Mouse (Mus musculus) NIH3T3 (cell line): ENCODE data around the gene Suox.
"Not testable (repeated sequence)": the region's sequence is repeated elsewhere in the genome, so short reads cannot be mapped to it uniquely, and the experiment has no call there.

ENCODE experiments used
- DNase-seq: peaks from one replicate; pipeline ENCODE4 v3.0.0-alpha.2; 2012; ENCODE audit warnings: low read depth

The Suox gene

DNA sequence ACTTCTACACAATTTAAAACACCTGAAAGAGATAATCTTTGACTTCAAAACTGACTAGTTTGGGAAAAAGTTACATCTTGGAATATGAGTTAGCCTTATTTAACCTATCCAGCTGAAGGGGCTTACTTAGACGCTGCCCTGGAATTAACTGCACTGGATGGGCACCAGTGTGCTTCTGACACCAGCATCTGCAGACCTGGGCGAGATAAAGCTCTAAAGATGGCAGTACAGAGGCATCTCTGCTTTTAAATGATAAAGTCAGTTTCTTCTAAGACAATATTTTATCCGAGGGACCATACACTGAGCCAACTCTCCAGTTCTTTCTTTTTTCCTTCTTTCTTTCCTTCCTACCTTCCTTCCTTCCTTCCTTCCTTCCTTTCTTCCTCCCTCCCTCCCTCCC, 9.1 kb downstream of the Suox start:
- DNase-seq: no peak

DNA sequence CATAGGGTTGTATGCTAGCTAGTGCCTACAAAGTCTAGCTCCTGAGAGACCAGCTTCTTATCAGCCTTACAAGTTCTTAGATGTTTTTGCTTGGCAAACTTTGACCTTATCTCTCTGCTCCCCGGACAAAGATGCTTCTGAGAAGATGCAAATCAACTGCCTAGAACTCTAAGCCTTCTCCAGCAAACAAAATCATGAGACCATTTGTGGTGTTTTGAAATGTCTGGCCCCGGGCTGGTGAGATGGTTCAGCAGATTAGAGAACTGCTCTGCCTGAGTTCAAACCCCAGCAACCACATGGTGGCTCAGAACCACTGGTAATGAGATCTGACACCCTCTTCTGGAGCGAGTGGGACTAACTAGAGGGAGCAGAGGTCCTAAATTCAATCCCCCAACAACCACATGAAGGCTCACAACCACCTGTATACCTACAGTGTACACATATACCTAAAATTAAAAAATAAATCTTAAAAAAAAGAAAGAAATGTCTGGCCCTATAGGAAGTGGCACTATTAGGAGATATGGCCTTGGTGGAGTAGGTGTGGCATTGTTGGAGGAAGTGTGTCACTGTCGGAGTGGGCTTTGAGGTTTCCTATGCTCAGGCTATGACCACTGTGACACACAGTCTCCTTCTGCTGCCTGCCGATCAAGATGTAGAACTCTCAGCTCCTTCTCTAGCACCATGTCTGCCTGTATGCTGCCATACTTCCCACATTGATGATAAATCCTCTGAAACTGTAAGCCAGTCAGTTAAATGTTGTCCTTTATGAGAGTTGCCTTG, 10.2 kb downstream of the Suox start:
- no peak for DNase-seq

DNA sequence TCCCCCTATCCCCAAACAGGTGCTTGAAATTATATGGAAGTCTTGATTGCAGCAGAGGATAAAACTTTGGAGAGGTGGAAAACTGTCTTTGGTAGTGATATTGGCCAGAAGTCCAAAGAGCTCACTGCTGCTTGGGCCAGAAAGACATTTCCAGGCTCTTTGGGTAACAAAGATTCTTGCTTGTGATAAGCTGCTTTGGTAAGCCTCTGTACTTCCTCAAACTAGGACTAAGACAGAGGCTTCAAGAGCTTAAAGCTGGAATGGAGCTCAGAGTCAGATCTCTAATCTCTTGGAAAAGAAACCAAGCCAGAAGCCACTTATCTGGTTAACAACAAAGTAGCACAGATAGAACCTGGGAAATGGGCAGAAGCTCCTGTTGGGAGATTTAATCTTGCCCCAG, 11.4 kb downstream of the Suox start:
- DNase-seq: no peak

DNA sequence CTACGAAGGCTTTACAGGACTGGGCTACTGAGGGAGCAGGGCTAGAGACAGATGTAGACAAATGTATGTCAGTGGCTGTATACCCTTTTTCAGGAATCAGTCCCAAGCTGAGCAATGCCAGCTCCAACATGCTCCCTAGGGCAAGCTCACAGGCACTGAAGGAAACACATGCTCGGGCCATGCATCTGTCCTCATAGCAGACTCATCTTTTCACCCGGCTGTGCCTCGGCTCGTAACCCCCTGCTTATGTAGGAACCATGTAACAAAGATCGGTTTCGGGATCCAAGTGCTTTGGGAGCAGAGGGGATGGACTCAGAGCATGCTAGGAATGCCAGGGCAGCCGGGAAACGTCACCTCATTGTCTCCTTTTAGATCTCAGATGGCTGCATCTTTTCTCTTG, 14.4 kb downstream of the Suox start:
- no peak for DNase-seq

DNA sequence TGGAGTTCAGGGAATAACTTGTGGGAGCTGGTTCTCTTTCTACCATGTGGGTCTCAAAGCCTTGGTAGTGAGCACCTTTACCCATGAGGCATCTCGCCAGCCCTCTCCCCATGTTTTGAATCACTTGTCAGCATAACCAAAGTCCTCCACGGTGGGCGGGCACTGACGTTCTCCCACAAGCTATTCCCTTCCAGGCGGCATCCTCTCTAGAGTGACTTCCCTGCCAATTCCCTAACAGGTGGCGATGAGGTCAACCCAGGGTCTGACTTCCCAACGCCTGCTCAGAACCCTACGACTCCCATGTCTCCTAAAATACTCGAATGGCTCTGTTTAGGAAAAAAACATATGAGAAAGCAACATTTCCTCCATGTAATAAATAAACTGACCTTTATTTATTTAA, 16.0 kb downstream of the Suox start:
- DNase-seq: no peak

DNA sequence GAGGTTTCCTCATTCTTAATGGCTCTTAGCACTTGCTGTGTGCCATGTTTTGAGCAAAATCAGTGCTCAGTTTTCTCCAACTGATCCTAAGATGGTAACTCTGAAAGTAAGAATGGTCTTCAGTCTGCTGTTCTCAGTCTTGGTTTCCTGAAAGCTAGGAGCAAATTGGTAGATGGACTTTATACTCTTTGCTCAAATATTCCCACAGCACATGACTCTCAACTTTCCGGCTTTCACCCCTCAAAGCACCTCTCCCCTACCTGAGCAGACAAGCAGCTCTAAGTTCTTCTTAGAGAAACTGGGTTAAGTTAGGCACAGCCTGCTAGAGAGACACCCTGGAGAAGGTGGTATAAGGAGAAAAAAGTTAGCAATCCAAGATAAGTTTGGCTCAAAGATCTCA, 17.1 kb downstream of the Suox start:
- no peak for DNase-seq

DNA sequence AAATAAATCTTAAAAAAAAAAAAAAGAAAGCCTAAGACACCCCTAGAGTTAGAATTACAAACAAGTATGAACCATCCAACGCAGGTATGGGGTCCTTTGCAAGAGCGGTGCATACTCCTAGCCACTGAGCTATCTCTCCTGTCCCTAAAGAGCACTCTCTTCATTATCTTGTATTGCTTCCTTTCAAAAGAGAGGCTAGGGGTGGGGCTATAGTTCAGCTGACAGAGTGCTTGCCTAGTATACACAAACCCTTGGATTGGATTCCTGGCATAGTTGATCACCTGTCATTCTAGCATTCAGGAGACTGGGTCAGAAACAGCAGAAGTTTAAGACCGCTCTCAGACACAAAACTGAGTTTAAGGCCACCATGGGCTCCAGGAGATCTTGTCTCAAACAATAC, 18.6 kb downstream of the Suox start:
- DNase-seq: no peak

DNA sequence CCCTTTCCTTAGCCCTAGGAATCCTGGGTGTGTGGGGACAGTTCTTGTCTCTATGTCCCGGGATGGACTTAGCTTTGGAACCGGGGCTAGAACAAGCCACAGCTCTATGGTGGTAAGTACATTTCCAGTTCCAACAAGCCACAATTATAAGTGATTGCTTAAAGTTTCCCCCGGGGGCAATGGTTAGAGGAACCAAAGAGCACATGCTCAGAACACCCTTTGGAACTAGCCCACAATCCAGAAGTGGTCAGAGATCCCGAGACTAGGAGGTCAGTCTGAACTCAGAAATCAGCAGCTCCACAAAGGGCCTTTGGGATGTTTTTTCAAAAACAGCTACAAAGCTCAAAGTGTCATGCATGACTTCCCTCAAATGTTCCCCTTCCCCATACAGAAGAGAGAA, 20.0 kb downstream of the Suox start:
- DNase-seq: no peak

DNA sequence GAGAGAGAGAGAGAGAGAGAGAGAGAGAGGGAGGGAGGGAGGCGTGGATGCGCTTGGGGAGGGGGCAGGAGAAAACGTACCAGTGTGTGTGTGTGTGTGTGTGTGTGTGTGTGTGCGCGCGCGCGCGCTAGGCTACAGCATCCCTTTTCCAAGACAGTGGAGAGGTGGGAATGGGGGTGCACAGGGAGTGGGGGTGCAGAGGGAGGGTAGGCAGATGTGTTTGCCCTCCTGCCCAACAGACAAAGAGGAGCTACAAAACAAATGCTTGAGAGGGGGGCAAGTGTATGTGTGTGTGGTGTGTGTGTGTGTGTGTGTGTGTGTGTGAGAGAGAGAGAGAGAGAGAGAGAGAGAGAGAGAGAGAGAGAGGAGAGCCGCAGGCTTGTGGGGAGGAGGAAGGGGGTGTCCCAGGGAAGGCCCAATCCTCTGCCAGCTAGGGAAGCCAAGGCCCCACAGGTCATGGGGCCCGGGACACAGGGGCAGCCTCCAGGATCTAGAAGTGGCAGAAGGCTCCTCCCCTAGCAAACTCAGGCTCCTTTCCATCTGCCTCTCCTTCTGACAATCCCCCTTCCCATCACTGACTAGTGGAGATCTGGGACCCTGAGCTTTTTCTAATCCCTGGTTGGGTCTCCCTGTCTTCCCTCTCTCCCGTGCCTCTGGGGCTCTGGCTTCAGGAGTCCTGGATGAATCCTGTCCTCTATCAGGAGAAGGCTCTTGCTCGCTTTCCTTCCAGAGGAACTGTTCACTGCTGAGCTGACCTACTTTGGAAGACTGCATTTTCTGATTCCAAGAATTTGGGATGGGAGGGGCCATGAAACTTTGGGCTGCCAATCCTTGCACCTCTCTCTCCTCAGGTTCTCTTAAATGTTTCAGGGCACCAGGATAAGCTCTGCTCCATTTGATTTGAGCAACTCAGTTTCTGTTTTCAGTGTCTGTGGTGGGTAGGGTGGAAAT, 27.5 kb downstream of the Suox start:
- DNase-seq: no peak

DNA sequence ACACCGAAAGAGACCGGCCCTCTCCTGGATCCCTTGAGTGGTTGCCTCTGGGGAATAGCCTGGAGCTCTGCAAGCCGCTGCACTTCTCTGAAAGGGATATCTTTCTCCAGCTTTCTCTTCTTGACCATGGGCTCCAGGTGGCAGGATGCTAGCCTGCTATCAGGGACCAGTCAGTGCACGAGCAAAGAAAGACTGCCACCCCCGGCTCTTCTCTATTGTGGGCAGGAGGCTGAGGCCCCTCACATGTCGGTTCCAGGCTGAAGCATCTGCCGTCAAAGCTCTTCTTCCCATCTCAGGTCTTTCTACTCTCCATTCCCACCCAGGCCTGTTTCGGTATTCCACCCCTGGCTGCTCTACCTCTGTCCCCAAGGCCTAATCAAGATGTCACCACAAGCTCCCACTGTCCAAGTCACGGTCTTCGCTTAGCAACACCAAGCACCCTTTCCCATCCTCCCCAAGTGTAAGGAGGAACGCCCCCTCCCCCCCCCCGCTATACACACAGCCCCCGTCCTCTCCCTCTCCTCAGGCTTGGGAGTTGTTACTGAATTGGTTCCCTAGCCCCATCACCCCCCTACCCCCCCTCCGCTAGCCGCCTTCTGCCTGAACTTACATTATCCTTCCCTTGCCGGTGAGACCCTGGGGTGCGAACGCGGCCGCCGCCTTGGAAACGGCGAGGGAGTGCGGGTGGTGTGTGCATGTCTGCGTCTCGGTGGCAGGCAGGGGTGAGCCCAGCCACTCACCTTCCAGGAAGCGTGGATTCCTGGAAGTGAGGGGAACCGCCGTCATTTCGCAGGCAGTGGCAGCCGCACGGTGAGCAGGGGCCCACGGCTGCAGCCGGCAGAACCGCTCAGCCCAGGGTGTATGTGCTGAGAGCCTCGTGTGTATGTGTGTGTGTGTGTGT, 28.5 kb downstream of the Suox start, which contains the start of gene Ikzf4:
Gene Ikzf4, minus strand, starts transcription at position 881 of the 901 bp plus-strand sequence.
- no peak for DNase-seq

DNA sequence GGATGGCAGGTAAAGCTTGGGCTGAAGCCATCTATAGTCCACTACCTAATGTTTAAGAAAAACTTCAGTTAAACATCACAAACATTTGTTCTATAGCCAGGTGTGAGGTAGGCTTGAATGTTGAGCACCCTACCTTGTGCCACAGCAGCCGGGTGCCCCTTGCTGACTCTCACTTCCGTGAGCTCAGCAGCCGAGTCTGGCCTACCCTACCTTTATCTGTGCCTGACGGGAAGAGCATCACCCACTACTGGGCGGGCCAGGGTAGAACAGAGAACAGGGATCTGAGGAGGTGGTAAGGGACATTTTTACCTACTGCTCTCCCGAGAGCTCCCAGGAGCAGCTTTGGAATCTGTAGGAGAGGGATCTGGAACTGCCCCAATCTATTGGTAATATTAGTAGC, 31.1 kb downstream of the Suox start:
- no peak for DNase-seq

DNA sequence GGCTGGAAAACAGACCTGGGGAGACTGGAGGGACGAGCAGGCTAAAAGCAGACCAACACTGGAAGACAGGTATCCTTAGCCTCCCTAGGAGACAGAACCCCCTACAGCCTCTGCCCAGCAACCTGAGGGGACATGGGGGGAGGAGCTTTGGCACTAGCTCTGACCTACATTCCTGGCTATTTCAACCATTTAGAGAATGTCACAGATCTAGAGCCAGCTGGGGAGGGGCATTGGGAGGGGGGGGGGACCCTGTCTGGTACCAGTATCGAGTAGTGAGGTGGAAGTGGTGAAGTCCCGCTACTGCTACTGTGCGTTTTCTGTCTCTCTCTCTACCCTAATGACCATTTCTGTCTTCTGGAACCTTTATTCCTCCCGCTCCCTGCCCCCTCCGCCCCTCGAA, 32.0 kb downstream of the Suox start:
- DNase-seq: peak; percentile 27

DNA sequence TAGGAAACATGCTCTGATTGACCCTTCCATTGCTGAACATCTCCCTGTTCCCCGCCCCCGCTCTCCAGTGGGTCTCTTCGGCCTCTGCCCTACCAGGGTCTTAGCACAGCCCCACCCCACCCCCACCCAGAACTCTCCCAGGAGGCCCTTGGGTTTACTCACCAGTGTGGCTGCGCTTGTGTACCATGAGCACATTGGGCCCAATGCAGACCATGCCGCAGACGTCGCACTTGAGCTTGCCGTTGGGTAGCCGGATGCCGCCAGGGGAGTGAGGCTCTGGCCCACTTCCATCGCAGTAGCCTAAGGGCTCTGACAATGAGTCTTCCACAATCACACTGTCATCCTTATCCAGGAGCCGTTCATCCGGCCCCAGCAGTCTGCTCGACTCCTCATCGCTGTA, 33.0 kb downstream of the Suox start:
- no peak for DNase-seq

DNA sequence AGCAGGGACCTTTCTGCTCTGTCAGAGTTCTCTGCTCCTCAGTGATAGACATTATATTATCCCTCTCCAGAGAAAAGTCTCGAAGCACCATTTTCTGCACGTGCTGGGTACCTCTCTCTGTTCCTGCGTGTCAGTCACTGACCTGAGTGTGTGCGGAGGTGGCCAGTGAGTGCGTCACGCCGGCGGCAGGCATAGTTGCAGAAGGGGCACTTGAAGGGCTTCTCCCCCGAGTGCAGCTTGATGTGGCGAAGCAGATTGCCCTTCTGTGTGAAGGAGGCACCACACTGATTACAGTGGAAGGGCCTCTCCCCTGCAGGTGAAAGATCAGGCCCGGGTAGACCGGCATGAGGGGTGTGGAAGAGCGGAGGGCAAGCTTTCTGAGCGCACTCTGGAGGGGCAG, 33.9 kb downstream of the Suox start:
- DNase-seq: no peak

DNA sequence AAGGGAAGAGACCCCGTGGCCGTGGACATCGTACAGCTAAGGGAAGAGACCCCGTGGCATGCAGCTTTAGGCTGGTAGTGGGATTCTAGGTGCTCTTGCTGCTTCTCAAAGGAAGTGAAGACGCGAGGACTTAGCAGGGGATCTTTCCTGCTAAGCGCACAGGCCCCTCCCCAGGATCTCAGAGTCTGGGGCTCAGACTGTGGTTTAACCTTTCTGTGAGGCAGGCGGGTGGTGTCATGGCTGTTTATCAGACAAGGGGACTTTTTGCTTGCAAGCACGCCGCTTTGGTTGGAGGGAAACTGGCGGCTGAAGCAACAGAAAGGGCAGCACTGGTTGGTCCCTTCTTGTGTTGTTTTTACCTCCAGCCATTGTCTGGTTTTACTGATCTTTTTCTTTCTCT, 36.9 kb downstream of the Suox start:
- no peak for DNase-seq

DNA sequence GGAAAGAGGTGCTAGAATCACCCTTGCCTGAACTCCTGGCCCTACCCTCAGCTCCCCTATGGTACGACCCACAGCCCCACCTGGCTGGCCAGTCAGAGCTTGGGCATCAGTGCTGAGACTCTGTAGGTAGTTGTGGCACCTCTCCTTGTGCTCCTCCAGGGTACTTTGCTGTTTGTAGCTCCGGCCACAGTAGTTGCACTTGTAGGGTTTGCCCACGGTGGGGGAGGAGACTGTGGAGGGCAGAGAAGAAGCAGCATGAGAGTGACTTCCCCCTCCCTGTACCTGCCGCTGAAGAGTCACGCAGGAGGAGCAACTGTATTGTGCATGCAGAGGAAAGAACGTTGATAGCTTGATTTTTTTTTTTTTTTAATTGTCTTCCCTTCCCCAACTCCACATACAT, 37.3 kb downstream of the Suox start:
- no peak for DNase-seq

DNA sequence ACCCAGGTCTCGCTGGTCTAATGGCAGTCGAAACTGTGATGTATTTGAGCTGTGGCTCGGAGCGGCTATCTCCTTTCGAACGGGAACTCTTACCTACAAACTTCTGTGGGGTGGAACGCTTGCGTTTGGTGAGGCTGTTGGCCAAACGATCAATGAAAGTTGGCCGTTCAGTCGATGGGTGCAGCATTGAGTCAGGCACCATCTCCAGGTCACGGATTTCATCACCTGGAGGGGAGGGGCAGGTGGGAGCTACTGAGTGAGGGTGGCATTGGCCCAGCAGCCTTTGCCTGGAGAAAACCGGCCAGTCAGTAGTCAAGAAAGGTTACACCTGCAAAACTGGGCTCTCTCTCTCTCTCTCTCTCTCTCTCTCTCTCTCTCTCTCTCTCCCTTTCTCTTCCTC, 38.2 kb downstream of the Suox start:
- no peak for DNase-seq

DNA sequence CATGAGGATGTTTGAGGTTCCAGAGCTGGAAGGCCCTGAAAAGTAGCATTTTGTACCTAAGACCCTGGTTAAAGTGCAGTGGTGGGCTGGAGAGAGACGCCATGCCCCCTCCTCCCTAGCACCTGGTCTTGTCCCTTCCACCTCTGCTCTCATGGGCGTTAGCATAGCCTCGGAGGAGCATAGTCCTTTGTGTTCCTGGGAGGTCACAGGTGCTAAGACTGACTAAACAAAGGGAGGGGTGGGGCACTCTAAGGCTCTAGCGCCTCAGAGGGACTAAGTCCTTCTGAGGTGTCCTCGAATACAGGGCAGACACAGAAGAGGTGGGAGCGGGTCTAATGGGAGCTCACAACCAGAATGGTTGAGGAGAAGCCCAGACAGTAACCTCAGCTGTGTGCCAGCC, 42.3 kb downstream of the Suox start:
- DNase-seq: no peak

DNA sequence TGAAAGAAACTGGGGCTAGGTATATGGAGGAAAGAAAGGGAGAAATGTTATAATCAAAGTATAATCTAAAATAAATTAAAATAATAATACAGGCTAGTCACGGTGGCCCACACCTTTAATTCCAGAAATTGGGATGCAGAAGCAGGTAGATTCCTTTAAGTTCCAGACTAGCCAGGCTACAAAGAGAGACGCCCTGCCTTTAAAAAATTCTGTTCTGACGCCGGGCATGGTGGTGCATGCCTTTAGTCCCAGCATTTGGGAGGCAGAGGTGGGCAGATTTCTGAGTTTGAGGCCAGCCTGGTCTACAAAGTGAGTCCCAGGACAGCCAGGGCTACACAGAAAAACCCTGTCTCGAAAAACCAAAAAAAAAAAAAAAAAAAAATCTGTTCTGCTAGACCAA, 43.6 kb downstream of the Suox start:
- DNase-seq: not testable (repeated sequence)

DNA sequence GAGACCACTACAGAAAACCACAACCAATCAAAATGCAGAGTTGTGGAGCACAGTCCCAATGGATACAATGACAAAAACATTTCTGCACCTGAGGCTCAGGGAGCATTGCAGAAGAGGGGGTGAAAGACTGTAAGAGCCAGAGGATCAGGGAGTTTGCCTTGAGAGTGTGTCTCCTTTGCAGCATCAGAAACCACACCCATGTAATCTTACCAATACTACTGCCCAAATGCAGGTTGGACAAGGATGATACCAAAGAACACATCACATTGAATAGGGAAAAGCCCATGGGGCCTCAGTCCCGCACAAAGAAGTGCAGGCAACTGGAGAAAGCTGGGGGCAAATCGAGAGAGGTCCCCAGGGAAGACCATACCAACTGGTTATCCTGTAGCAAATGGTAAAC, 44.1 kb downstream of the Suox start:
- no peak for DNase-seq

DNA sequence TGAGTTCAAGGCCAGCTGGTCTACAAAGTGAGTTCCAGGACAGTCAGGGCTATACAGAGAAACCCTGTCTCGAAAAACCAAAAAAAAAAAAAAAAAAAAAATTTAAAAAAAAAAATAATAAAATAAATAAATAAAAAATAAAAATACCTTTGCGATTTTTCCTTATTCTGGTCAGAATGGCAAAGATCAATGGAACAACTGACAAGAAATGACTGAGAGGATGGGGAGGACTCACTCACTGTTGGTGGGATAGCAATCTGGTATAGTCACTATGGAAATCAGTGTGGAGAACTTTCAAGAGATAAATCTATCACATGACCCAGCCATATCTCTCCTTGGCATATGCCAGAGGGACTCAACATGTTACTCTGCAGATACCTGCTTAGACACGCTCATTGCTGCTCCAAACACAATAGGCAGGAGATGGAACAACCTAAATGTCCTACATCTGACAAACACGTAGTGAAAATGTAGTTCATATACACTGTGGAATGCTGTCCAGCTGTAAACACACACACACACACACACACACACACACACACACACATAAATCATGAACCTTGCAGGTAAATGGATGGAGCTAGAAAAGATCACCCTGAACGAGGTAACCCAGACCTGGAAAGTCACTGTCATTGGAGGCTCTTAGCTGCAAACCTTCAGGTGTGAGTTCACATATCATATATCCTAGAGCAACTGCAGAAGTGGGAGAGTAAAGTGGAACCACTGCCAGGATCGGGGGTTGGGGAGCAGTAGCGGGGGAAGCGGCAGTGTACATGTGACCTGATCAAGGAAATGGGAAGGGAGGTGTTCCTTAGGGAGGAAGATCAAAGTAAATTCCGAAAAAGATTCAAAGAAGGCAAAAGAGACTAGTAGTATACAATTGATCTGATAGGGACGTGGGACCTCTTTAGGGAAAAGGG, 46.2 kb downstream of the Suox start:
- DNase-seq: no peak
